Mouse (Mus musculus): Measurements from ENCODE around the gene Jazf1. TPM values are rescaled to one million over a fixed set of nuclear protein-coding genes. Genes with fewer than 3 reads are reported as not detected.

The Jazf1 gene
- polyA plus RNA-seq, 1 experiment, result 1.7 TPM

- no peak for TF ChIP-seq CTCF (IDR thresholded peaks at IDR 0.05; ENCODE audit: low read depth, low read length)
- no peaks in the 10 kb centered on the region for H3K27me3 ChIP-seq (ENCODE audit: control insufficient read depth, insufficient read depth, low read length, poor library complexity, severe bottlenecking)
- H3K27ac ChIP-seq (ENCODE audit: insufficient read depth, low read length), result no peak overlapping the region
- no peaks in the 10 kb centered on the region for H3K9me3 ChIP-seq (replicated peaks; ENCODE audit: control insufficient read depth, insufficient read depth, low read length, poor library complexity, severe bottlenecking)
- no peaks in the 10 kb centered on the region for H3K4me1 ChIP-seq (ENCODE audit: control insufficient read depth, insufficient read depth, low read length)
- H3K9ac ChIP-seq (ENCODE audit: low read depth, poor library complexity, severe bottlenecking), result no peak overlapping the region
- no peak overlapping the region for H3K4me3 ChIP-seq (ENCODE audit: low read depth, low read length)
- no peaks in the 10 kb centered on the region for H3K36me3 ChIP-seq (ENCODE audit: control insufficient read depth, insufficient read depth, low read length, poor library complexity, severe bottlenecking)
Observed at GRCm38 (mm10) chr6:52950371-52950770, 118.1 kb downstream of the Jazf1 start.

GRCm38 (mm10) chr6:52942534-52942933, 125.9 kb downstream of the Jazf1 start:
- Histone ChIP-seq H3K27me3 (ENCODE audit: control insufficient read depth, insufficient read depth, low read length, poor library complexity, severe bottlenecking) (no peaks in the 10 kb centered on the region), H3K4me1 (ENCODE audit: control insufficient read depth, insufficient read depth, low read length) (no peaks in the 10 kb centered on the region), H3K27ac (ENCODE audit: insufficient read depth, low read length) (no peak overlapping the region), H3K4me3 (ENCODE audit: low read depth, low read length) (no peak overlapping the region), H3K9me3 (replicated peaks; ENCODE audit: control insufficient read depth, insufficient read depth, low read length, poor library complexity, severe bottlenecking) (no peaks in the 10 kb centered on the region), H3K9ac (ENCODE audit: low read depth, poor library complexity, severe bottlenecking) (no peak overlapping the region), H3K36me3 (ENCODE audit: control insufficient read depth, insufficient read depth, low read length, poor library complexity, severe bottlenecking) (no peaks in the 10 kb centered on the region)
- no peak for TF ChIP-seq CTCF (IDR thresholded peaks at IDR 0.05; ENCODE audit: low read depth, low read length)
- no peak for TF ChIP-seq EP300 (IDR thresholded peaks at IDR 0.05; ENCODE audit: insufficient read depth, low read depth, low read length)
- no peak for TF ChIP-seq POLR2A (IDR thresholded peaks at IDR 0.05; ENCODE audit: insufficient read depth, low read length)

DNA sequence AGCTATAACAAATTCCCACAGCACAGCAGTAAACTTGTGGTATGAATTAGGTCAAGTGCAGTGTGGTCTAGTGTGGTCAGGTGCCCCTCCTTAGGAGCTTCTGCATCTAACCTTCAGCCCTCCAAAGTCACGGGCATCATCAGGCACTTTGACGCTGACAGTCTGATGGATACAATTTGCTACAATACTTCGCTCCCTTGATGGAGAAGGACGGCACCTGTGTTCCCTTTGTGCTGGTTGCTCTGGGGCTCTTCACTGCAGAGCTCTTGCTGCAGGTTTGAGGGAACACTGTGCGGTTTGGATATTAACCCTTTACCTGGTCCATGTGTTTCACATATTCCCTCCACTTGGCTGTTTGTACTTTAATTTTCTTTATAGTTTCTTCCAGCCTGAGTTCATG, 126.3 kb downstream of the Jazf1 start:
- Histone ChIP-seq H3K9me3 (replicated peaks; ENCODE audit: control insufficient read depth, insufficient read depth, low read length, poor library complexity, severe bottlenecking) (no peaks in the 10 kb centered on the region), H3K27ac (ENCODE audit: insufficient read depth, low read length) (no peak overlapping the region), H3K4me3 (ENCODE audit: low read depth, low read length) (no peak overlapping the region), H3K4me1 (ENCODE audit: control insufficient read depth, insufficient read depth, low read length) (no peaks in the 10 kb centered on the region), H3K9ac (ENCODE audit: low read depth, poor library complexity, severe bottlenecking) (no peak overlapping the region), H3K36me3 (ENCODE audit: control insufficient read depth, insufficient read depth, low read length, poor library complexity, severe bottlenecking) (no peaks in the 10 kb centered on the region), H3K27me3 (ENCODE audit: control insufficient read depth, insufficient read depth, low read length, poor library complexity, severe bottlenecking) (no peaks in the 10 kb centered on the region)
- TF ChIP-seq EP300 (IDR thresholded peaks at IDR 0.05; ENCODE audit: insufficient read depth, low read depth, low read length) (no peak), POLR2A (IDR thresholded peaks at IDR 0.05; ENCODE audit: insufficient read depth, low read length) (no peak), CTCF (IDR thresholded peaks at IDR 0.05; ENCODE audit: low read depth, low read length) (no peak)

DNA sequence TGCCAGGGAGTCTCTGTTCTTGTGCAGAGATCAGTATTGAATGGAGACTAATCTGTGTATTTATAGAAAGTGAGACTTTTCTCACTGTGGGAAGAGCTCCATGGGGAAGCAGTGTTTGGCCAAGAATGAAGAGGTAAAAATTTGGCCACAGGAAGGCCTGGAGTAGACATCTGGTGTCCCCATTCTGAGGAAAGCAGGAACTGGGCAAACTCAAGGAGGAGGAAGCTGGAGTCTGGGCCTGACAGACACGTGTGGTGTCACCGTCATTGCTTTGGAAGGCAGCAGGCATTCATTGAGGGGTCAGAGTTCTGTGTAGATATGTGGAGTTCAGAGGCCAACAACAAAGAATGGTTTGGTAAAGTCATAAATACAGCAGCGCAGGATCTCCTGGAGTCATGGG, 130.5 kb downstream of the Jazf1 start:
- Histone ChIP-seq H3K36me3 (ENCODE audit: control insufficient read depth, insufficient read depth, low read length, poor library complexity, severe bottlenecking) (no peaks in the 10 kb centered on the region), H3K27ac (ENCODE audit: insufficient read depth, low read length) (no peak overlapping the region), H3K27me3 (ENCODE audit: control insufficient read depth, insufficient read depth, low read length, poor library complexity, severe bottlenecking) (no peaks in the 10 kb centered on the region), H3K9ac (ENCODE audit: low read depth, poor library complexity, severe bottlenecking) (no peak overlapping the region), H3K4me1 (ENCODE audit: control insufficient read depth, insufficient read depth, low read length) (no peaks in the 10 kb centered on the region), H3K4me3 (ENCODE audit: low read depth, low read length) (no peak overlapping the region), H3K9me3 (replicated peaks; ENCODE audit: control insufficient read depth, insufficient read depth, low read length, poor library complexity, severe bottlenecking) (no peaks in the 10 kb centered on the region)
- TF ChIP-seq POLR2A (IDR thresholded peaks at IDR 0.05; ENCODE audit: insufficient read depth, low read length), result no peak
- TF ChIP-seq EP300 (IDR thresholded peaks at IDR 0.05; ENCODE audit: insufficient read depth, low read depth, low read length), result no peak

- Histone ChIP-seq H3K9ac (ENCODE audit: low read depth, poor library complexity, severe bottlenecking) (no peak overlapping the region), H3K4me3 (ENCODE audit: low read depth, low read length) (no peak overlapping the region), H3K27me3 (ENCODE audit: control insufficient read depth, insufficient read depth, low read length, poor library complexity, severe bottlenecking) (no peaks in the 10 kb centered on the region), H3K36me3 (ENCODE audit: control insufficient read depth, insufficient read depth, low read length, poor library complexity, severe bottlenecking) (no peaks in the 10 kb centered on the region), H3K27ac (ENCODE audit: insufficient read depth, low read length) (no peak overlapping the region), H3K9me3 (replicated peaks; ENCODE audit: control insufficient read depth, insufficient read depth, low read length, poor library complexity, severe bottlenecking) (no peaks in the 10 kb centered on the region), H3K4me1 (ENCODE audit: control insufficient read depth, insufficient read depth, low read length) (no peaks in the 10 kb centered on the region)
- no peak for TF ChIP-seq CTCF (IDR thresholded peaks at IDR 0.05; ENCODE audit: low read depth, low read length)
- no peak for TF ChIP-seq EP300 (IDR thresholded peaks at IDR 0.05; ENCODE audit: insufficient read depth, low read depth, low read length)
- TF ChIP-seq POLR2A (IDR thresholded peaks at IDR 0.05; ENCODE audit: insufficient read depth, low read length), result no peak
Observed at GRCm38 (mm10) chr6:52936995-52937394, 131.4 kb downstream of the Jazf1 start.

- Histone ChIP-seq H3K4me3 (ENCODE audit: low read depth, low read length) (no peak overlapping the region), H3K27ac (ENCODE audit: insufficient read depth, low read length) (no peak overlapping the region)
- TF ChIP-seq CTCF (IDR thresholded peaks at IDR 0.05; ENCODE audit: low read depth, low read length), result no peak
- no peak for TF ChIP-seq EP300 (IDR thresholded peaks at IDR 0.05; ENCODE audit: insufficient read depth, low read depth, low read length)
- TF ChIP-seq POLR2A (IDR thresholded peaks at IDR 0.05; ENCODE audit: insufficient read depth, low read length), result no peak
Observed at GRCm38 (mm10) chr6:52934021-52934420, 134.4 kb downstream of the Jazf1 start.

More at GRCm38 (mm10) chr6:52934021-52934420, 134.4 kb downstream of the Jazf1 start:
- H3K36me3 ChIP-seq (ENCODE audit: control insufficient read depth, insufficient read depth, low read length, poor library complexity, severe bottlenecking), result no peaks in the 10 kb centered on the region
- H3K27me3 ChIP-seq (ENCODE audit: control insufficient read depth, insufficient read depth, low read length, poor library complexity, severe bottlenecking), result no peaks in the 10 kb centered on the region
- H3K9me3 ChIP-seq (replicated peaks; ENCODE audit: control insufficient read depth, insufficient read depth, low read length, poor library complexity, severe bottlenecking), result no peaks in the 10 kb centered on the region
- no peak overlapping the region for H3K9ac ChIP-seq (ENCODE audit: low read depth, poor library complexity, severe bottlenecking)
- no peaks in the 10 kb centered on the region for H3K4me1 ChIP-seq (ENCODE audit: control insufficient read depth, insufficient read depth, low read length)
